Mouse (Mus musculus): ENCODE data around the gene Angptl3. TPM values are rescaled to one million over a fixed set of nuclear protein-coding genes. Genes with fewer than 3 reads are reported as not detected.

Angptl3 gene
- polyA plus RNA-seq, 1 experiment from 2014 or later, result 11.0 TPM

DNA sequence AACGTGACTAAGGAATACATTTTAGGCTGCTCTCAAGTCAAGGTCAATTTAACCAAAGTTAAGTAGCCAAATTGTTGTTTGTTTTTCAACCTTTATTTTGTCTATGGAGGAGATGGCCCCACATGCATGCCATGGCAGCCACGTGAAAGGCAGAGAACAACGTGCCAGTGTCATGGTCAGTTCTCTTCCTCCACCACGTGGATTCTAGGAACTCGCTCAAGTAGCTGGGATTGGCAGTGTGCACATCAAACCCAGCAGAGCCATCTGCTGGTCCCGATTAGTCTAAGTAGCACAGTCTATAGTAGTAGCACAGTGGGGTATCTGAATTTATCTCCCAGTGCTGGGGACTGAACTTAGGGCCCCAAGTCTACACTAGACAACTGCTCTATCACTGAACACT lies 38.1 kb downstream of the Angptl3 start:
- no peak for ATAC-seq (ENCODE audit: insufficient read depth, low FRiP score, low read depth)
- WGBS, result 82% methylated on average over 6 of the region's 6 CpGs

DNA sequence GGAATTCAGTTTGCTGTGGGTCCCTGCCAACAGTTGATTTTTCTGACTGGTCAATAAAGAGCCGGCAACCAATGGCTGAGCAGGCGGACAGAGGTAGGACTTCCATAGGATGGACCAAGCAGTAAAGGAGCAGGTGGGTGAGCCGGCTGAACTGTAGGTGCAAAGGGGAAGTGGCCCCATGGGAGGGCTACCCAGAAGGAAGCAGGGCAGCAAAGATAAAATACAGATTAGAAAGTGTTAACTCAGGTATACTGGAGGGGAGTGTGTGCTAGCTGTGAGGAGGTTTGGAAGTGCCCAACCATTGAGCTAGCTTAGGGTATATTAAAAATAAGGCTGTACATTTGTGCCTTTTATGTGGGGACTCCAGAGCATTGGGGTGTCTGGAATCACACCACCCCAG lies 47.3 kb downstream of the Angptl3 start:
- Histone ChIP-seq H3K36me3 (peaks cover 25% of the 10 kb centered on the region; the same call in 1 of the 2 replicates), H3K9me3 (no peaks in the 10 kb centered on the region), H3K9ac (no peak overlapping the region), H3K27me3 (replicated peaks) (no peaks in the 10 kb centered on the region), H3K27ac (no peak overlapping the region), H3K4me2 (no peak overlapping the region), H3K4me3 (replicated peaks) (no peak overlapping the region), H3K4me1 (no peaks in the 10 kb centered on the region)
- WGBS, result 79% methylated on average over 3 of the region's 3 CpGs
- 0 out of 2 replicates have a peak, but pooled peaks have one; percentile 18 for ATAC-seq (ENCODE audit: insufficient read depth, low FRiP score, low read depth)

More for the DNA sequence above, 38.1 kb downstream of the Angptl3 start:
- Histone ChIP-seq H3K4me2 (no peak overlapping the region), H3K4me1 (no peaks in the 10 kb centered on the region), H3K9me3 (no peaks in the 10 kb centered on the region), H3K27ac (no peak overlapping the region), H3K9ac (no peak overlapping the region), H3K27me3 (replicated peaks) (no peaks in the 10 kb centered on the region), H3K4me3 (replicated peaks) (no peak overlapping the region), H3K36me3 (peaks cover 15% of the 10 kb centered on the region)

DNA sequence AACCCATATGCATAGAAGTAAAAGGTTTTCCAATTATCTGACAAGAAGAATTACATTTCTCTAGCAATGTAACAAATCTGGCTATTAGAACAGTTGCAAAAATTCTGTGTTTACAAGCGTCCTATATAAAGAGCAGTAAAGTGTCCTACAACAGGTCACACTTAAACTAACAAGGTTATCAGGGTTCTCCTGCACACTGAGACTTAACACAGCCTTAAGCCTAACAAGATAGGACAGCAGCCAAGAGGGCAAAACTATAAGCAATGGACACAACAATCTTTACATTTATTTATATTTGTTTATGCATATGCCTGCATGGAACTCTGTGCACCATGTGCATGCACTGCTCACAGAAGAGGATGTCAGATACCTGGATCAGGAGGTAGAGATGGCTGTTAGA lies 50.4 kb downstream of the Angptl3 start:
- H3K27ac ChIP-seq, result no peak overlapping the region
- no peak for ATAC-seq (ENCODE audit: insufficient read depth, low FRiP score, low read depth)
- H3K4me1 ChIP-seq, result no peaks in the 10 kb centered on the region
- no peak overlapping the region for H3K4me2 ChIP-seq
- 82% methylated on average over 1 of the region's 1 CpGs for WGBS
- H3K9ac ChIP-seq, result no peak overlapping the region
- no peaks in the 10 kb centered on the region for H3K9me3 ChIP-seq
- H3K4me3 ChIP-seq (replicated peaks), result no peak overlapping the region
- H3K27me3 ChIP-seq (replicated peaks), result no peaks in the 10 kb centered on the region
- H3K36me3 ChIP-seq, result peaks cover 16% of the 10 kb centered on the region; the same call in 1 of the 2 replicates

DNA sequence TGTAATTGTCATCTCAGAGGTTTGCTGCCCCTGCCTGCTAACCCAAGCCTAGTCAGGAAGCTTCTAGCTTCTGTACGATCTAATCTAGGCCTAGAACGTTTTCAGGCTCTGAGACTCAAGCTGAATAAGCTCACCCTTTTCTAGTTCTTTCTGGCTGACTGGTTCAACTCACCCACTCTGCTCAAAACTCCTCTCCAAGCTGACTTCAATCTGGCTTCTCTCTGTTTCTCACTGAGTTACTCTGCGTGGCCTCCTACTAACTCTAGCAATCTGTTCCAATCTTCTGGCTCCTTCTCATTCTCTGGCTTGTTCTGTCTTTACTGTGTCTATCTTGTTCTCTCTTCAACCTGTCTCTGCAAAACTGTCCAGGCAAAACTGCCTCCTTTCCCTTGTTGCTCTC lies 53.1 kb downstream of the Angptl3 start:
- H3K36me3 ChIP-seq, result peaks cover 11% of the 10 kb centered on the region
- 86% methylated on average over 3 of the region's 3 CpGs for WGBS

DNA sequence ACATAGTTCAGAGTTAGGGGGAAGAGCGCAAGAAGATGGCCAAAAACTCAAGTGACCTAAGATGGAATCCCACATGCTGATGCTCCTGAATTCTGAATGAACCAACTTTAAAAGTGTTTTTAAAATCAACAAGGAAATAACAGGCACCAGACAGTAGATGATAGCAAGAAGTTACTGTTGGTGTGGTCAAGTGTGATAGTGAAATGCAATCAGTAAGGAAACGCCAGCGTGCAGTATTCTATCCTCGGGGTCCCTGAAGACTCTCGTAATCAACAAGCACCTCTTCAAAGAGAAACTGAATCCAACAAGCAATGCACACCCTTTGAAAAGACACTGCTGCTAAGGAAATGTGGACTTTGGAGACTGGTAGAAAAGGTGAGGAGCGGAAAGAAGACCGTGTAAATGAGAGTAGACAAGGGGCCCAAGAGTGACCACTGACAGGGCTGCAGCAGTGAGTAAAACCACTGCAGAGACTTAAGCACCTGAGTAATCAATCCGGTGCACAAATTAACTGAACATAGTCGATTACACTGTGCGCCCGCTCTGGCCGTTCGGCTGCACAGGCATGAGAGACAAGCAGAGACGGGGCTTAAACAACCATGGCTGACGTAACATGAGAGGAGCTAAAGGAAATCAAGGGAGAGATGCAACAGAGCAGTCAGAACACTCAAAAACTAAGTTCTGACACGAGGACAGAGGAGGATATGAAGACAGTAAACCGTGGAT lies 57.2 kb downstream of the Angptl3 start:
- no peak overlapping the region for H3K4me2 ChIP-seq

More for the DNA sequence above, 53.1 kb downstream of the Angptl3 start:
- Histone ChIP-seq H3K4me3 (replicated peaks) (no peak overlapping the region), H3K27ac (no peak overlapping the region), H3K9ac (no peak overlapping the region), H3K4me1 (no peaks in the 10 kb centered on the region), H3K4me2 (no peak overlapping the region), H3K27me3 (replicated peaks) (no peaks in the 10 kb centered on the region), H3K9me3 (no peaks in the 10 kb centered on the region)
- no peak for ATAC-seq (ENCODE audit: insufficient read depth, low FRiP score, low read depth)

DNA sequence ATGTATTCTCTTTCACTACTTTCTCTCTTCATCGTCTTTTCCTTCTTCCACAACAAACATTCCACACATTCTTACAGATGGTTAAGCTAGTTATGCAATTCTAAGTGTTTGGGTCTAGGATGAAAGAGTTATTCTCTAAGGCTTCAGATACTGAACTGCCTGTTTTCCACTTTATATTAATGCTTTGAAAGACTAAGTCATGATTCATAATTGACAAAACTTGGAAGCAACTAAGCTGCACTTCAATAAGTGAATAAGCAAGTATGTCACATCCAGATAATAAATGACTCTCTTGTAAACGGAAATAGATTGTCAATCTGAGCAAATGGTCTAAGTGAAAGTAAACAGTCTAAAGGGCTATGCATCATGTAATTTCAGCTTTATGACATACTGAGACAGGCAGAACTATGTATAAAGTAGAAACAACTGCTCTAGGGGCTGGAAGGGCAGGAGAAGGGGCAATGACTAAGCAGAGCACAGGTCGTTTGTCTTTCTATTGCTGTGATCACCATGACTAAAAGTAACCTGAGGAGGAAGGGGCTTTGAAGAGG lies 60.5 kb downstream of the Angptl3 start:
- Histone ChIP-seq H3K27ac (no peak overlapping the region), H3K4me1 (no peaks in the 10 kb centered on the region), H3K9me3 (no peaks in the 10 kb centered on the region), H3K4me3 (replicated peaks) (no peak overlapping the region), H3K36me3 (peaks cover 13% of the 10 kb centered on the region; the same call in 1 of the 2 replicates), H3K27me3 (replicated peaks) (no peaks in the 10 kb centered on the region), H3K9ac (no peak overlapping the region), H3K4me2 (no peak overlapping the region)
- WGBS, result 21% methylated on average over 3 of the region's 3 CpGs
- ATAC-seq (ENCODE audit: insufficient read depth, low FRiP score, low read depth), result no peak

More for the DNA sequence above, 57.2 kb downstream of the Angptl3 start:
- Histone ChIP-seq H3K4me3 (replicated peaks) (no peak overlapping the region), H3K27me3 (replicated peaks) (no peaks in the 10 kb centered on the region), H3K9me3 (no peaks in the 10 kb centered on the region), H3K36me3 (peaks cover 11% of the 10 kb centered on the region; the same call in 1 of the 2 replicates), H3K4me1 (no peaks in the 10 kb centered on the region), H3K27ac (no peak overlapping the region), H3K9ac (no peak overlapping the region)
- 86% methylated on average over 17 of the region's 17 CpGs for WGBS
- no peak for ATAC-seq (ENCODE audit: insufficient read depth, low FRiP score, low read depth)

DNA sequence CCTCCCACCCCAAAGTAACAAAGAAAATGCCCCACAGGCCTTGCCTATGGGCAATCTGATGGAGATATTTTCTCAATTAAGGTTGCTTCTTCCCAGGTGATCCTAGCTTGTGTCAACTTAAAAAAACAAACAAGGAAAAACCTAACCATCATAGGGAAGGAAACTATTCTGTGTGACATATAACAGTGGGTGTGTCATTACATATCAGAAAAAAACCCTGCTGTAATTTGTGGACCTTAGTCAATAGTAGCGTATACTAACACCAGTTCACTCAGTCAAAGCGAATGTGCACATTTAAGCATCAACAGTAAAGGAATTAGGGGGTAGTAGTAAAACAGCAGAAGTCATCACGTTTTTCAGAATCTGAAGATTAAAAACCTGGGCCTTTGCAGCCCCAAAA lies 61.0 kb downstream of the Angptl3 start:
- H3K27me3 ChIP-seq (replicated peaks), result no peaks in the 10 kb centered on the region
- no peak for ATAC-seq (ENCODE audit: insufficient read depth, low FRiP score, low read depth)
- H3K36me3 ChIP-seq, result peaks cover 13% of the 10 kb centered on the region; the same call in 1 of the 2 replicates
- H3K9me3 ChIP-seq, result no peaks in the 10 kb centered on the region
- H3K9ac ChIP-seq, result no peak overlapping the region
- H3K4me2 ChIP-seq, result no peak overlapping the region
- H3K4me3 ChIP-seq (replicated peaks), result no peak overlapping the region
- no peak overlapping the region for H3K27ac ChIP-seq
- 79% methylated on average over 3 of the region's 3 CpGs for WGBS
- no peaks in the 10 kb centered on the region for H3K4me1 ChIP-seq

Other genes with a start within 250 kb of the Angptl3 start
- 1.7 and 1.8 TPM in 2 replicates for gene Kank4, start 213.4 kb upstream of the Angptl3 start, polyA plus RNA-seq (2015; fragmentation: Nextera tagmentation; extraction: Ambion mirVana)
- gene I0C0044D17Rik, start 207.1 kb upstream of the Angptl3 start, polyA plus RNA-seq (2015; fragmentation: Nextera tagmentation; extraction: Ambion mirVana), result not detected in 2 replicates
- gene Usp1, start 107.1 kb upstream of the Angptl3 start, polyA plus RNA-seq (2015; fragmentation: Nextera tagmentation; extraction: Ambion mirVana), result 95.1 and 103 TPM in 2 replicates
- gene Dock7, start 90.0 kb downstream of the Angptl3 start, polyA plus RNA-seq (2015; fragmentation: Nextera tagmentation; extraction: Ambion mirVana), result 41.7 and 48.8 TPM in 2 replicates
- gene Atg4c, start 163.0 kb downstream of the Angptl3 start, polyA plus RNA-seq (2015; fragmentation: Nextera tagmentation; extraction: Ambion mirVana), result 11.8 and 12.5 TPM in 2 replicates

Measured in stomach, embryonic 15.5 days (tissue).